Mouse (Mus musculus): ENCODE results near the gene Tmem150a.
A peak's percentile ranks its signal among the peaks of the same experiment; 100 is the strongest.

The Tmem150a gene

GRCm38 (mm10) chr6:72352636-72353405 lies 2.4 kb upstream of the Tmem150a start:
- DNase-seq: no peak

- DNase-seq: no peak
Measured at GRCm38 (mm10) chr6:72354025-72354424, 1.2 kb upstream of the Tmem150a start.

- DNase-seq: no peak
Measured at GRCm38 (mm10) chr6:72356001-72356532, 820 bp downstream of the Tmem150a start.

DNA sequence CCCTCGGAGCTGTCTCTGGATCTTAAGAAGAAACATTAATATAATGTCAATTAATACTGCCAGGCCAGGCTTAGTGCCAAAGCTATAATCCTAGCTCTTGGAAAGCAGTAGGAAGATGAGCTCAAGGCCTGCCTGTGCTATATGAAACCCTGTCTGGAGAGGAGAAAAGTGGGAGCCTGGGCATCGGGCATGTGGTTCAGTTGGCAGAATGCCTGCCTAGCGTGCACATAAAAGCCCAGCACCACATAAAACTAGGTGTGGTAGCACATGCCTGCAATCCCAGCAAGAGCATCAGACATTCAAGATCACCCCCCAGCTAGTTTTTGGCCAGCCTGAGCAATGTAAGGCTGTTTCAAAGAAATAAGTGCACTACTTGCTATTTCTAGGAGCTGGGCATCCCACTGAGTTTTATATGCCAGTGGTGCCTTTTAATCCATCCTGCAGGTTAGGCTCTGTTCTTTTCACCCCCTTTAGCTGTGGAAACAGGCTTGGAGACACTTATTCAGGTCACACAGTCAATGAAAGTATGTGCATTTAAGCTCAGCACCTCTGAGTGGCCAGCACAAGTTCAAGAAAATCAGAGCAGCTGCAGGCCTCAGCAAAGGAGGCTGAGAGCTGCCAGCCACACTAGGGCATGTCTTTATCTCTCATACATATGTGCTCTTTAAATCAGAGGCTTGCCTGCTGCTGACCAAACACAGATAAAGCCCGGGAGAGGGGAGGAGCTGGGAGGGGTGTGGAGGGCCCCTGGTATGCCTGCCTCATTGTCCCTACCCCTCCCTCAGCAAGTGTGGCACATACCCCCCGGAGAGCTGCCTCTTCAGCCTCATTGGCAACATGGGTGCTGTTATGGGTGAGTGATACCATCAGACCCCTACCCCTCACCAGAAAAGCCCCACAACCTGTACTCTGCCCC lies 2.2 kb downstream of the Tmem150a start:
- DNase-seq: no peak

- no peak for DNase-seq
Measured at GRCm38 (mm10) chr6:72358086-72358764, 3.0 kb downstream of the Tmem150a start.

- no peak for DNase-seq
Measured at GRCm38 (mm10) chr6:72359343-72359742, 4.1 kb downstream of the Tmem150a start.

GRCm38 (mm10) chr6:72359891-72360598 lies 4.8 kb downstream of the Tmem150a start:
- DNase-seq: no peak

DNA sequence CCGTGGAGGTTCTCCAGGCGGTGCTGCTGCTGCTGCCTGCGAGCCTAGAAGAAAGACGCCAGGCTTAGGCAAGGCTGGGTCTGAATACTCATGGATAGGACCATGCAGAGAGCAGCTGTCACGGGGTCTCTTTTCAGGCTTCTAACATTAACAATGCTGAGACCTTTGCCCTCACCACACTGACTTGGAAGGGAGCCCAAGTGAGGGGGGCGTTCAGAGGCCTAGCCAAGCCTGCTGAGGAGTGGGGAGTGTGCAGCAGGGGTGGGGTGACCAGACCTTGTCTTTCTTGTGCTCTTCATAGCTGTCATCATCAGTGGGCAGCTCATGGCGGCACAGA lies 5.3 kb downstream of the Tmem150a start:
- no peak for DNase-seq

GRCm38 (mm10) chr6:72361121-72361551 lies 5.9 kb downstream of the Tmem150a start:
- no peak for DNase-seq

DNA sequence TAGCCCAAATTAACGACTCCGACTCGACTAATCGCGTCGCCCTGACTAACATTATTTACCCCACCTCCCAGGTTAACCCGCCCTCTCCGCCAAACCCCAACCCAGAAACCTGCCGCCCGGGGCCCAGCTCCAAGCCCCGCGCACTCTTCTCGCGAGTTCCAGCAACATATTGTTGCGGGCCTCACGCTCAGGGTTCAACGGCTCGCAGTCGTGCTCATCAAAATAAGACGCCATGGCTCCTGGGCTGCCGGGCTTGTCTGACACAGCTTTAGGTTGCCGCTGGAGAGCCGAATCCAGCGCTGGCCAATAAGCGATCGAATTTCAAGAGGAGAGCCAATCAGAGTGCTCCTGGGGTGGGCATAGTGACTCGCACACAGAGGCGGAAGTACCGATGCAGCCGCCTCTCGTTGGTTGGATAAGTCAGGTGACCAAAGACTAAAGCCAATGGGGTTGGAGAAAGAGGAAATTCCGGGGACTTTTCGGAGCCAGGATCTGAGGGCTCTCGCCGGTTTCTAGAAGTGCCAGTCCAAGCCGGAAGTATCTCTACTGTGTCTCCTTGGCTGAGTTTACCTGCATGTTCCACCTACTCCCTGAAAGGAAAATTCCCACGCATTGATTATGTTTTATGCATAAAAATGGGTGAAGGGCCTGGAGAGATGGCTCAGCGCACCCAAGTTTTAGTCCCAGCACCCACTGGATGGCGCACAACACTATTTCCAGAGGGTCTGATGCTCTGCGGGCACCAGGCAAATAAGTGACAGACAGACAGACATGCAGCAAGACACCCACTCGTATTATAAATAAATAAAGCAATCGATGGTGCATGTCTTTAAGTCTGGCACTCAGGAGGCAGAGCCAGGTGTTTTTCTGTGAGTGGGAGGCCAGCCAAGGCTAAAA lies 7.1 kb downstream of the Tmem150a start:
- peak; percentile 96 for DNase-seq

- no peak for DNase-seq
Measured at GRCm38 (mm10) chr6:72364009-72364408, 8.8 kb downstream of the Tmem150a start.

- no peak for DNase-seq
Measured at GRCm38 (mm10) chr6:72364985-72365384, 9.7 kb downstream of the Tmem150a start.

DNA sequence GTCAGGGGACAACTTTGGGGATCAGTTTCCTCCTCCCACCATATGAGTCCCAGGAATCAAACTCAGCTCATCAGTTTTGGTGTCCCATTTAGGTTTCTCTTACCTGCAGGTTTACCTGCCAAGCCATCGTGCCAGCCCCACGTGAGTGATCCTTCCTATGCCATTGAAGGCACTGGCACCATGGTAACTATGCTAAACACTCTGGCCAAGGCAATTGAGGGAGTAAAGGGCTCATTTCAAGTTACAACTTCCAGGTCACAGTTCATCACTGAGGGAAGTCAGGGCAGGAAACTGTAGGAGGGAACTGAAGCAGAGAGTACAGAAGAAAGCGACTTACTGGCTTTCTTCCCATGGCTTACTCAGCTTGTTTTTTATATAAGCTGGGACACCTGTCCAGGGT lies 11.1 kb downstream of the Tmem150a start:
- DNase-seq: no peak

DNA sequence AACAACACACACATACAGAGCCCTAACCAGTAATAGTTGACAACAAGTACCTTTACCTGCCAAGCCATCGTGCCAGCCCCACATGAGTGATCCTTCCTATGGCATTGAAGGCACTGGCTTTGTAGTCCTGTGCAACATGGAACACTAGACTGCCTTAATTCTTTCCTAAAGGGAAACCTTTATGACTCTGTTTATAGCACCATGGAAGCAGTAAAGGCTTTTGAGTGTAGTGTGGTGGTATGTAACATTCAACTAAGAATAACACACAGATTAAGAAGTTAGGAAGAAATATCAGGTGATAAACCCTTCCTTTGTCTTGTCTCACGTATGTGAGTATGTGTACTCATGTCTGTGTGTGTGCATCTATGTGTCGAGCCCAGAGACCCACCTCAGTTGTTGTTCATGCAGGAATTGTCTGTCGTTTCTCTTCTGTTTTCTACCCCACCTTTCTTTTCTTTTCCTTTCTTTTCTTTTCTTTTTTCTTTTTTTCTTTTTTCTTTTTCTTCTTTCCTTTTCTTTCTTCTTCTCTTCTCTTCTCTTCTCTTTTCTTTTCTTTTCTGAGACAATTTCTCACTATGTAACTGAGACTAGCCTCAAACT lies 11.7 kb downstream of the Tmem150a start, which contains the start of gene Rnf181:
Gene Rnf181 (minus strand): TSS at position 113 of the 600 bp plus-strand sequence.
- no peak for DNase-seq

GRCm38 (mm10) chr6:72367460-72367974 lies 12.3 kb downstream of the Tmem150a start:
- no peak for DNase-seq

- DNase-seq: no peak
Measured at GRCm38 (mm10) chr6:72369557-72369956, 14.3 kb downstream of the Tmem150a start.

GRCm38 (mm10) chr6:72370091-72370490 lies 14.8 kb downstream of the Tmem150a start:
- DNase-seq: no peak

GRCm38 (mm10) chr6:72371147-72371546 lies 15.9 kb downstream of the Tmem150a start:
- no peak for DNase-seq

GRCm38 (mm10) chr6:72371571-72371970 lies 16.3 kb downstream of the Tmem150a start:
- DNase-seq: no peak

DNA sequence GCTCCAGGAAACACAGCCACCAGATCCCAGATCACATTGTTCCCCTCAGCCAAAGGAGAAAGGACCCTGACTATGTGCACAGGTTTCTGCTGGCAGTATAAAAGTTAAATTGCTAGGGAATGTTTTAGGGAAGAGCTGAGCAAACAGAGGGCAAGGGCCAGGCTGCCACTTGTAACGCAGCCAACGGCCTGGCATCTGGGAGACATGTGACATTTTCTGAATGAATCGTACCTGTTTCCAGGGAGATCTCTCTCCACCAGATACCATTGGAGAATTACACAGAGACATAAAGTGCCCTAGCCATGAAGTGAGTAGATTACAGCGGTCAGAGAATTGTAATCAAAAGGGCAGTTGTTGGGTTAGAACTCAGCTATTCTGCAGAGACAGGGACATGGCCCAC lies 17.9 kb downstream of the Tmem150a start:
- no peak for DNase-seq

DNA sequence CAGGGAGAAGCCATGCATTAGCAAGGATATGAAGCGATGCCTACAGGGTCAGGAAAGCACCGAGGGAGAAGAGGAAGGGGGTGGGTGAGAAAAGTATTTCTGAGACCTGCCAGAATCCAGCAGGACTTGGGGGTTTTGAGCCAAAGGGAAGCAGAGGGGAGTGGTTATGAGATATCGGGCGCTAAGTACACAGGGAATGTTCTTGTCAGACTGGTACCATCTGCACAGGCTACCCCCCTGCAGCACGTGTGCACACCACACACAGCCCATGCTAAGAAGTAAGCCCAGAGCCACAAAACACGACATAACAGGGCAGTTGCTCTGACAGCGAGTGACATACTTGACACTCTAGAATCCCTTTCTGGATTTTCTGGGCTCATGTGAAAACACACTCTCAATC lies 19.0 kb downstream of the Tmem150a start:
- no peak for DNase-seq

All from cerebellum, adult 8-10 months (tissue).